Mouse (Mus musculus): ENCODE measurements at regions not wholly inside any gene's neighbourhood (a gene's known extent, or its start where the extent isn't known, plus 50 kb on each side); places are given as distances from the start of the nearest gene placed in this dataset.

GRCm38 (mm10) chr12:71430331-71430730 lies 120.6 kb downstream of the Dact1 start:
- no peak for DNase-seq

GRCm38 (mm10) chr12:71431116-71431515 lies 121.4 kb downstream of the Dact1 start:
- DNase-seq = no peak

GRCm38 (mm10) chr12:71433549-71434200 lies 124.0 kb downstream of the Dact1 start:
- no peak for DNase-seq

- DNase-seq = peak; percentile 30
These were observed 128.6 kb downstream of the Dact1 start for GRCm38 (mm10) chr12:71438254-71438653.

GRCm38 (mm10) chr12:71440863-71441262 lies 131.2 kb downstream of the Dact1 start:
- no peak for DNase-seq

GRCm38 (mm10) chr12:71441272-71441671 lies 131.6 kb downstream of the Dact1 start:
- DNase-seq = no peak

- no peak for DNase-seq
These were observed 136.7 kb downstream of the Dact1 start for GRCm38 (mm10) chr12:71446177-71446891.

- DNase-seq = no peak
These were observed 137.2 kb downstream of the Dact1 start for GRCm38 (mm10) chr12:71446892-71447268.

GRCm38 (mm10) chr12:71449032-71449431 lies 139.3 kb downstream of the Dact1 start:
- no peak for DNase-seq

GRCm38 (mm10) chr12:71450128-71450527 lies 140.4 kb downstream of the Dact1 start:
- no peak for DNase-seq

- no peak for DNase-seq
These were observed 141.2 kb downstream of the Dact1 start for GRCm38 (mm10) chr12:71450680-71451463.

- no peak for DNase-seq
These were observed 147.2 kb downstream of the Dact1 start for GRCm38 (mm10) chr12:71456900-71457299.

- DNase-seq = no peak
These were observed 149.0 kb downstream of the Dact1 start for GRCm38 (mm10) chr12:71458559-71459176.

GRCm38 (mm10) chr12:71460643-71461042 lies 151.0 kb downstream of the Dact1 start:
- no peak for DNase-seq

GRCm38 (mm10) chr12:71467820-71468219 lies 158.1 kb downstream of the Dact1 start:
- no peak for DNase-seq

- DNase-seq = no peak
These were observed 158.6 kb downstream of the Dact1 start for GRCm38 (mm10) chr12:71468324-71468723.

- no peak for DNase-seq
These were observed 161.5 kb downstream of the Dact1 start for GRCm38 (mm10) chr12:71470983-71471715.

- no peak for DNase-seq
These were observed 162.0 kb downstream of the Dact1 start for GRCm38 (mm10) chr12:71471720-71472119.

GRCm38 (mm10) chr12:71476238-71476637 lies 166.6 kb downstream of the Dact1 start:
- DNase-seq = no peak

GRCm38 (mm10) chr12:71477691-71478090 lies 168.0 kb downstream of the Dact1 start:
- DNase-seq = no peak

GRCm38 (mm10) chr12:71481371-71481770 lies 171.7 kb downstream of the Dact1 start:
- no peak for DNase-seq

GRCm38 (mm10) chr12:71481899-71482593 lies 172.4 kb downstream of the Dact1 start:
- no peak for DNase-seq

Measured in thymus, postnatal 14 days (tissue).